Mouse (Mus musculus): ENCODE data around the gene Trip6.
A peak's percentile ranks its signal among the peaks of the same experiment; 100 is the strongest.
"Not testable (repeated sequence)": the region's sequence is repeated elsewhere in the genome, so short reads cannot be mapped to it uniquely, and the experiment has no call there.

The Trip6 gene

DNA sequence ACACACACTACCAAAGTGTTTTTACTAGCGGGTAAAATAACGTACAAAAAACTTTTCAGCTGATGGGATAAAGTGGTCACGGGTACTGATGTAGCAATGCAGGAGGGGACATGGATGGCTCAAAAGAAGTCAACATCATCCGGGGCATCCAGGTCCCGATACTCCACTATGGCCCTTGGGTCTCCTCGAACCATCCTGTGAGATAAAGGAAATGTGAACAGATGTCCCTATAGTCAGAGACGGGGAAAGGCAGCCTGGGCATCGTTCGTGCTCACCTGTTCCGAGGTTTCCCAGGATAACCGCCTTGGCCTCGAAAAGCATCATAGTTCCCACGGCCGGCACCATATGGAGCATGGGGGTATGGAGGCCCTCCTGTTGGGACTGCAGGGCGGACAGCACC lies 18.5 kb downstream of the Trip6 start:
- no peak for DNase-seq

DNA sequence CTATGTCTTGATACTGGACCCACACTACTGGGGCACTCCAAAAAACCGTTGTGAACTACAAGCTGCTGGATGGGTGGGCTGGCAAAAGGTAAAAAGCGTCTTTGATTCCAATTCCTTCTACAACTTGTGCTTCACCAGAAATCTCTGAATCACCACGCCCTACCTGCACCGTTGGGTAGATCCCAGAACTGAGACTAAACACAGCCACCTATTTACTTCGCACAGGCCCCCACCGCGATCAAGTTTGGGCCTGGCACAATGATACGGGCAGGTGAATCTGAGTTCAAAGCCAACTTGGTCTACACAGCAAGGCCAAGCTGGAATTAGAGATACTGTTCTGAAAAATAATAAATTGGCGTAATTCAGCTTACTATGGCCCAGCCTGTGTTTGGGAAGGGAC lies 18.9 kb downstream of the Trip6 start:
- DNase-seq: no peak

DNA sequence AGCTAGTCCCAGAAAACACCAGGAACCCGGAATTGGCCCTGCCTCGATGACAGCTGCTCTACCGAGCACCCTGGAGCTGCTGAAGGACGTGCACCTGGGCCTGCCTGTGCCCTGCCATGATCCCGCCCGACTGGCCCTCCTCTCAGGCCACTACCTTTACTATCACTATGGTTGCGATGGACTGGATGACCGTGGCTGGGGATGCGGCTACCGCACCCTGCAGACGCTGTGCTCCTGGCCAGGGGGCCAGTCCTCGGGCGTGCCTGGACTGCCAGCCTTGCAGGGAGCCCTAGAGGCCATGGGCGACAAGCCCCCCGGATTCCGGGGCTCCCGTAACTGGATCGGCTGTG lies 19.5 kb downstream of the Trip6 start:
- no peak for DNase-seq

DNA sequence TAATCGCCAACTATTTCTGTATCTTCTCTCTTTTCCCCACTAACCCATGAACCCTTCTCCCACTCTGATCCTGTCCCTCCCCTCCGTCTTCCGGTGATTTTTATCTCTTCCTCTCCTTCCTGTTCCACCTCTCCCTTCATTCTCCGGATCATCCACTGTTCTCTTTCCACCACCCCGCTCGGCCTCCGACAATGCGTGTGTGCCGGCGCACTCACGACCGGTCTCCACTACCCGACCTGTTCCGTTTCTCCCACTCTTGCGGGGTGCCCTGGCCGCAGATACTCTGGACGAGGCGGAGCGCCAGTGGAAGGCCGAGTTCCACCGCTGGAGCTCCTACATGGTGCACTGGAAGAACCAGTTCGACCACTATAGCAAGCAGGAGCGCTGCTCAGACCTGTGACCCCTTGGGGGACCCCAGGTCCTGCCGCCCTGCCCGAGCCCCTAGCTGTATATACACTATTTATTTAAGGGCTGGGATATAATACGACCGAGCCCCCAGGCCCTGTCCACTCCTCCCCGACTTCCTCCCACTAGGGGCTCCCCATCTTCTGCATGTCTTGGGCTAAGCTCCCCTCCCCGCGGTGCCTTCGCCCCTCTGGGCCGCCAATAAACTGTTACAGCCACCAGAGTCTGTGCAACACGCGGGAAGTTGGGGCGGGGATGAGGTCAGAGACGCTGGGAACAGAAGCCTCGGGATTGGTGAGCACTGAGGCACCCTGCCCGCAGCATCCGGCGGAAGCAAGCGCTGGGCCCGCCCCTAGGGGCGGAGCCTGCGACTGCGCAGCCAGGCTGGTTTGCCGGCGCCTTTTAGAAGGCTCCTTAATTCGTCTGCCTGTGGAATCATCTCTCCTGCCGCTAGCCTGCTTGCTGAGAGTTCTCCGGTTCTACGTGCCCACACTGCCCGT lies 20.1 kb downstream of the Trip6 start, which contains the start of gene Ufsp1:
TSS of gene Ufsp1 (plus strand) at position 791 of the 905 bp plus-strand sequence.
- peak; percentile 96 for DNase-seq

DNA sequence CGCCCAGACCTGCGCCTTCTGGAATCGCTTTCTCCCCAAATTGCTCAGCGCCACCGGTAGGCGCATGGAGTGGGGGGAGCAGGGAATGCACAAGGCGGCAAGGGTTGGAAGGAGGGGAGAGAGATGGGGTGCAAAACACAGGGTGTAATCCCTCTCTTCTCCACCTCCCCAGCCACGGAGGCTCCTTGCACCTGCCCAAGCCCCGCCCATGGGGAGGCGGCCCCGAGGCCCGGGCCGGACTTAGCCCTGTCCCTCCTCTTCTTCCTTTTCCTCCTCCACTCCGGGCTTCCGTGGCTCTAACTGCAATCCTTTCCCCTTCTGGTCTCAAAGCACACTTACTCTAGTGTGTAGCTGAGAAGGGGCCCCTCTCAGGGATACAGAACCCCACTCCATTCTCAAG lies 20.9 kb downstream of the Trip6 start:
- DNase-seq: peak; percentile 88

DNA sequence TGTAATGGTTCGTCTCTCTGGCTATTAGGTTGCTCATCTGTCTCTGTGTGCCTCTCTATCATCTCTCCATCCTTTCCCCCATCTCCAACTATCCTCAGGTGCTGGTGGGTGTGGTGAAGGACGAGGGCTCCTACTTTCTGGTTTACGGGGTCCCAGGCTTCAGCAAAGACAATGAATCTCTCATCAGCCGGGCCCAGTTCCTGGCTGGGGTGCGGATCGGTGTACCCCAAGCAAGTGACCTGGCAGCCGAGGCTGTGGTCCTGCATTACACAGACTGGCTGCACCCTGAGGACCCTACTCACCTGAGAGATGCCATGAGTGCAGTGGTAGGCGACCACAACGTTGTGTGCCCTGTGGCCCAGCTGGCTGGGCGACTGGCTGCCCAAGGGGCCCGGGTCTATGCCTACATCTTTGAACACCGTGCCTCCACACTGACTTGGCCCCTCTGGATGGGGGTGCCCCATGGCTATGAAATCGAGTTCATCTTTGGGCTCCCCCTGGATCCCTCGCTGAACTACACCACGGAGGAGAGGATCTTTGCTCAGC lies 22.8 kb downstream of the Trip6 start:
- DNase-seq: no peak

DNA sequence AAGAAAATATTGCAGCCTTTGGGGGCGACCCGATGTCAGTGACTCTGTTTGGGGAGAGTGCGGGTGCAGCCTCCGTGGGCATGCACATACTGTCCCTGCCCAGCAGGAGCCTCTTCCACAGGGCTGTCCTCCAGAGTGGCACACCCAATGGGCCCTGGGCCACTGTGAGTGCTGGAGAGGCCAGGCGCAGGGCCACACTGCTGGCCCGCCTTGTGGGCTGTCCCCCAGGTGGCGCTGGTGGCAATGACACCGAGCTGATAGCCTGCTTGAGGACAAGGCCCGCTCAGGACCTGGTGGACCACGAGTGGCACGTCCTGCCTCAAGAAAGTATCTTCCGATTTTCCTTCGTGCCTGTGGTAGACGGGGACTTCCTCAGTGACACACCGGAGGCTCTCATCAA lies 23.5 kb downstream of the Trip6 start:
- DNase-seq: peak; percentile 65

DNA sequence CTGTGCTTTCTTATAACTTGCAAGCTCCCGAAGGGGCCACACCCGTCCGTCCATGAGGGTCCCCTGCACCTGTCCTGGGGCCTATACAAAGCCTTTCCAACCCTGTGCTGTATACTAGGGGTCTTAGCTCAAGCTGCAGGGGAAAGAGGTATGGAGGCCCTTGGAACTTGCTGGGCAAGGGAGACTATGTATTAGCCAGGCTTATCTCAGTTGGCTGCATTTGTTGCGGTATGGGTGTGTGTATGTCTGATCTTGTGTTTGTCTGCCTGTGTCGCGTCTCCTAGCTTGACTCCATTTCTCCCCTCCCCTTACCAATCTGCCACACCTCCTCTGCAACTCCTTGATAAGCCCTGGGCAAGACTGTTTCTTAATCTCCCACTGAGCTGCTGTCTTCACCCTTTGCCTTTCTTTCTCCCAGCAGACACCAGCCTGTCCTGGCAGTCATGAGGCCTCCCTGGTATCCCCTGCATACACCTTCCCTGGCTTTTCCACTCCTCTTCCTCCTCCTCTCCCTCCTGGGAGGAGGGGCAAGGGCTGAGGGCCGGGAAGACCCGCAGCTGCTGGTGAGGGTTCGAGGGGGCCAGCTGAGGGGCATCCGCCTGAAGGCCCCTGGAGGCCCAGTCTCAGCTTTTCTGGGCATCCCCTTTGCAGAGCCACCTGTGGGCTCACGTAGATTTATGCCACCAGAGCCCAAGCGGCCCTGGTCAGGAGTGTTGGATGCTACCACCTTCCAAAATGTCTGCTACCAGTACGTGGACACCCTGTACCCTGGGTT lies 24.4 kb downstream of the Trip6 start:
- DNase-seq: no peak

DNA sequence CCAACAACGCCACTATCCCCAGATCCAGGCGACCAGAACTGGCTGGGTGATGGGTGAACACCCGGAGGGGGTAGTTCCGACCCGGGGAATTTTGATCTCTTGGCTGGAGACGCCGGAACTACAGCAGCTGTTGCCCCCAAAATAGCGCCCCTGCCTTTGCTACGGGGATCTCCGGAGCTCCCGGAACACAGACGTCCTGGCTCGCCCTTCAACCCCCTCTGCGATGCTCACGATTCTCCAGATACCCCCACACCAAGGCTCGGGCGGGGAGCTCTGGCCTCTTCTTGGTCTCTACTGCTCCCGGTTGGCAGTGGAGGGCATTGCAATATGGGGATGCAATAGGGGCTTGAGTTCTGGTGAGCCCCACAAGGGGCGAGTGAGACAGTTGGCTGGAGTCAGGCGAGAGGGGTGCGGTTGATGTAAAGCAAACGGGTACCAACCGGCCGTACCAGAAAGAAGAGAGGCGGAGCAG lies 25.2 kb downstream of the Trip6 start:
- DNase-seq: no peak

DNA sequence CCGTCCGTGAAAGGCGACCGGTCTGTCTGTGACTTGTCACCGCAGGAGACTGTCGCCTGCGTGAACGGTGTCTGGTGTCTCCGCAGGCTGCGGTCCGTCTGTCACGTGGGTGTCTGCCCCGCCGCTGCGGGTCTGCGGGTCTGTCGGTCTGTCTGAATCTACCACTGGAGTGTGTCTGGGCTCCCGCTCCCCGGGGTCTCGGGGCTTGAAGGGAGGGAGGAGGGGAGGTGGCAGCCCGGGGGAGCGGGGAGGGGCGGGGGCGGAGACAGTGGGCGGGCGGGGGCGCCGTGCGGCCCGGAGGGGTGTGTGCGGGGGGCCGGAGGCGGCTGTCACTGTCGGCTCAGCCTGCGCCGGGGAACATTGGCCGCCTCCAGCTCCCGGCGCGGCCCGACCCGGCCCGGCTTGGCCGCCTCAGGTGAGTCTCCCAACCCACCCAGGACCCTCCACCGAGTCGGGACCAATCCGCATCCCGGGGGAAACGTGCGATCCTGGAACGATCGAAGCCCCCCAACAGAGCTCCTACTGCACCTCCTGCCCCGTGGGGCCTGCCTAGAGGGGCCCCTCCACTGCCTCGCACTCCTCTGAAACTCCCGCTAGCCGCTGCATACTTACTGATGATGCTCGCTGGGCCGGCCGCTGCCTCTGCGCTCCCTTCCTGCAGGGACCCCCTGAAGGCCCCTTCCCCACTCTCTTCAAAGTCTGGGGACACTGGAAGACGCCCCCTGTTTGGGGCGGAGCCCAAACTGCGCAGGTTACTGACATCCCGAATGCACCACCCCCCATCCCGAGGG lies 26.1 kb downstream of the Trip6 start:
- no peak for DNase-seq

DNA sequence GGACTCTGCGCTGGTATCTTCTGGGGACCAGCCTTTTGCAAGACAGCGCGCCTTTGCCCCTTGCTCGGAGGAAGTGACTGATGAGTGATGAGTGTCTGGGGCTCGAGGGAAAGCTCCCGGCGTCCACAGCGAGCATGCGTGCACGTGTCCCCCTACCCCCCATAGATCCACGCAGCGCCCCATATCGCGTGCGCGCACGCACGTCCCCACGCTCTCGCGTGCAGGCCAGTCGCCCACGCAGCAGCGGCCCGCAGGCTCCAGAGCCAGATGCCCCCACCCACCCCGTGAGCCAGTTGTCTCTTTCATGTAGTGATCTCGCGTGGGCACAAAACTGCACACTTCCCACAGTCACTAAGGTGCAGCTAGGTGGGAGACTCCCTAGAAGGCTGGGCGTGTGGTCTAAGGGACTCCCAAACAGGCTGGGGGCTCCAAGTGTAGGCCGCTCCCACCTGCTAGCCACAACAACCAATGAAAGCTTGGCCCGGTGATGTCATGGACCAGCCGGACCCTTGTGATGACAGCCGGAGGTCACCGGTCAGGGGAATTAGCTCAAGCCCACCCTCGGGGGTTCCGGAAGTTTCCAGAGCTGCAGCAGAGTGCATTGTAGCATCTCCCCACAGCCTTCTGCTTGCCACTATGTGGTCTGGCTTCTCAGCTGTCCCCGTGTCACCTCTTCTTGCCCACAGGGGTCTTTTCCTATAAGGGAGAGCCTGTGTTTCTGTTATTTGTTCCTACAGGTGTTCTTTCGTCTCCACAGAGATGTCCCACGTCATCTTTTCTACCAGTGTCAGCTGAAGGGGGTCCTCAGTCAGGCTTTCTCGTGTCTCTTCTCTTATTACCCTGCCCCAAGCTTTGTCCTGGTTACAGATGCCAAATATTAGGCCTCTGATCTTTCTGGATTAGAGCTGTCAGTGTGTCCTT lies 26.9 kb downstream of the Trip6 start, which contains the start of gene Ache:
TSS of gene Ache (plus strand) at position 488 of the 921 bp plus-strand sequence.
- no peak for DNase-seq

DNA sequence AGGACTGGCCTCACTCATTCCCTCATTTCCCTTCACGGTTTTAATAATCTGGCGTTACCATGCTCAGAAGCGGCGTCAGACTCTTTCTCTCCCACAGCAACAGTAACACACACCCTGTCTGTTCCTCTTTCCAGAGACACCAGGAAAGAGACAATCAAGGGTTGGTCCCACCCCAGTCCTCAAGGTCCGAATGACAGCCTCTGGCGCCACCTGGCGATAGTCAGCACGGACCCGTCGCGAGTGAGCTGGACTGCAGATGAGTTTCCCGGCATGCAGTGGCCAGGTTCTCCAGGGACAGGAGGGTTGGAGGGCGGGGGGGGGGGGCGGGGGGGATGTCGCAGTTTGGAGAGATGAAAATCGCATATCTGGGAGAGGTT lies 27.6 kb downstream of the Trip6 start:
- DNase-seq: peak; percentile 73

DNA sequence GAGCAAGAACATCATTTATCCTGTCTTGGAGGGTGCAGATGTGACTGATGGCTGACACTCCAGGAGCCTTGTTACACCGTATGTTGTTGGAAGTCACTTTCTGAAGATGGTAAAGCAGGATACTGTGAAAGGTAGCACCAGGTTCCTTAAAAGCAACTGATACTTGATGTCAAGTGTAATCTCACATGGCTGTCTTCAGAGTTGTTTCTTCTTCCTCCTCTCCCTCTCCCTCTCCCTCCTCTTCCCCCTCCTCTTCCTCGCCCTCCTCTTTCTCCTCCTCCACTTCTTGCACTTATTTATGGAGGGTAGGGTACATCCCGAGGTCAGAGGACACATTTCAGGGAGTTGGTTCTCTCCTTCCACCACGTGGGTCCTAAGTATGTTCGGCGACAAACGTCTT lies 28.2 kb downstream of the Trip6 start:
- DNase-seq: no peak

DNA sequence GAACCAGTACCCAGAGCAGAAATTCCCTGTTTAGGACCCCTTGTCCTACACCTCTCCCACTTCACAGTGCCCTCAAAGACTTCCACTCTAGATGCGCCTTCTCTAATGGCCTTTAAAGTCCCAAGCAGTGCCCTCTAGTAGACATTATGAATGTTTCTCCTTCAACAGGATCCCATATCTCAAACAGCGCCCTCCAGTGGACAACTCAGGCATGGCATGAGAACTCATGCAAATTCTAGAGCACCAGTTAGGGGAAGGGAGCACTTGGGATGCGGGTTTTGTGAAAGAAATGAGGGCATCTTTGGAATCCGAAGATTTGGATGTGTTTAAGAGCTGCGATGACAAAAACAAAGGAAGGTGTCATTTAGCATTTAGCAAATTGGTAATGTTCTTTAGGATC lies 29.2 kb downstream of the Trip6 start:
- no peak for DNase-seq

DNA sequence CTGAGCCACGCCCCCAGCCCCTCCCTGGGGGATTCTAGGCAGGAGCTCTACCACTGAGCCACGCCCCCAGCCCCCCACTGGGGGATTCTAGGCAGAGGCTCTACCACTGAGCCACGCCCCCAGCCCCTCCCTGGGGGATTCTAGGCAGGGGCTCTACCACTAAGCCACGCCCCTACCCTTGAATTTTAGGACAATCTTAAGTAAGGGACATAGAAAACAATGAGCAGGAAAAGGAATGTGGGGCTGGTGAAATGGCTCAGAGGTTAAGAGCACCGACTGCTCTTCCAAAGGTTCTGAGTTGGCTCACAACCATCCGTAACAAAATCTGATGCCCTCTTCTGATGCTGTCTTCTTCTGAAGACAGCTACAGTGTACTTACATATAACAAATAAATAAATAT lies 29.8 kb downstream of the Trip6 start:
- not testable (repeated sequence) for DNase-seq

DNA sequence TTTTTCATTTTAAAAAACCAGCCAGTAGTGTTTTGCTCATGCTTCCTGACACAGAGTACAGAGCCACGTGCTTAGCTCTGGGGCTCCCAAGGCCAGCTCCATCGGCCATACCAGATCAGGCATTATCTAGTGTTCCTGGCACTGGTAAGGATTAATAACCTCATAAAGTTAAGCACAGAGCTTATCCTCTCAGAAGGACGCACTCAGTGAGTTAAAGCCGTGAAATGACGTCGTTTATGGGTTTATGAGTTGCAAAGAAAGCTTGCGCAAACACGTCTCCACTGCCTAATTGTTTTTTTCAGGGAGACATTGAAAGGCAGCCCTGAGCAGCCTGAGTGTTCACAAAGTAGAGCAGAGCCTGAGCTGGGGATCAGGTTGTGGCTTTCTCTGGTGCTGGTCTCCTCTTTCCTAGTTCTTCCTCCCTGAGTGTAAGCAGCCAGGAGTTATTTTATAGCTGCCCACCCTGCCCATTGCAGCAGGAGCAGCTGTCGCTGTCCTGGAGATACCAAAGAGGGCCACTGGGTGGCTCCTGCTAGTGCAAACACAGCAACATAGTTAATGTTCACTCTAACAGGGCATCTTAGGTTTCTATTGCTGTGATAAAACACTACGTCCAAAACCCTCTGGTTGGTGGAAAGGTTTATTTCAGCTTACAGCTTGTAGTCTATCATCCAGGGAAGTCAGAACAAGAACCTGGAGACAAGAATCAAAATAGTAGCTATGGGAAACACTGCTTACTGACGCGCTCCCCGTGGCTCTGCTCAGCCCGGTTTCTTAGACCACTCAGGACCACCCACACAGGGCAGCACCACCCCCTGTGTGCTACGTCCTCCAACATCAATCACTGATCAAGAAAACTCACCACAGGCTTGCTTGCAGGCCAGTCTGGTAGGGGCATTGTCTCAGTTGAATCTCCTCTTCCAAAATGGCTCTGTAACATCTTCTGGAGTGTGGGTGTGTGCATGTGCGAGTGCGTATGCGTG lies 36.6 kb downstream of the Trip6 start:
- DNase-seq: no peak

DNA sequence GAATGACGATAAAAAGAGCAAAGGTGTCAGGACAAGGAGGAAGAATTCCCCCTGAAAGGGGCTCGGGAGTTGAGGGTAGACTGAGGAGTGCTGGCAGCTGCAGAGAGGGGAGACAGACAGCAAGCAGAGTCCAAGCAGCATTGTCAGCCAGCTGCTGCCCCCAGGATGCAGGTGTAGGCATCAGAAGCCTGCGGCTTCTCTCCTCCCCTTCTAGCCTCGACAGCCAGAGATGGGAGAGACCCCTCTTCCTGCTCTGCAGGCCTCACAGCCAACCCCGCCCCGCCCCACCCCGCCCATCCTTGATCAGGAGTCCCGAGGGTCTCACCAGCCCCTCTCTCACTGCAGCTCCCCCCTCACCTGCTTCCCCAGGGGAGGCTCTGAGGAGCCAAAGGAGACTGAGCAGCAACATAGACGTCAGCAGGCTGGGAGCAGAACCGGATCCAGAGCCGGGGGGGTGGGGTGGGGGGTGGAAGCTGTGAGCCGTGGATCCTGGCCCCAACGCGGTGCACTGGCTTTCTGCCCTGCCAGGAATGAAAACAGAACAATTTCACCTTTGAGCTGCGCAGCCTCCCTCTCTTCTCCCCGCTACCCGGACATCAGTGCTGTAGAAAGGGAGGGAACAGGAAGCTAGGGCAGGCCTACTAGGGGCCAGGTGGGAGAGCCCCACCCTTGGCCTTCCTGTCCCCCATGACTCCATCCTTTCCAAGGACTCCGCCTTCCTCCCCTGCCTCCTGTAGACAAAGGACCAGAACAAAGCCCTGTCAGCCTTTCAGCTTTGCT lies 45.9 kb downstream of the Trip6 start:
- no peak for DNase-seq

DNA sequence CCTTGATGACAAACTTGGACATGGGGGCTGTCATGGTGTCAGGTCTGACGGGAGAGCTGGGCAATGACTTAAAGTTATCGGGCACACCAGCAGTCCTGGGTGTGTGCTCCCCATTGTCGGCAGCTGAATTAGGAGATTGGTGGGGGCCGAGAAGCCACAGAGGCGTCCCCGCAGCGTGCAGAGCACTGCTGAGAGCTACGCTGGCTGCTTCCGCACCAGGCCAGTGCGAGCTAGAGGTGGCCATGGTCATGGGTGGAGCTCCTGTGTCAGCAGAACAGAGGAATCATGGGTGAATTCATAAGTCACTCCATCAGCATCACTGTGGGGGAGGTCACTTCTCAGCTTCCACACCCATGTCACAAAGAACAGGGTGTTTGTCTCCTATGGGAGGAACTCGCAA lies 49.4 kb downstream of the Trip6 start:
- DNase-seq: no peak

DNA sequence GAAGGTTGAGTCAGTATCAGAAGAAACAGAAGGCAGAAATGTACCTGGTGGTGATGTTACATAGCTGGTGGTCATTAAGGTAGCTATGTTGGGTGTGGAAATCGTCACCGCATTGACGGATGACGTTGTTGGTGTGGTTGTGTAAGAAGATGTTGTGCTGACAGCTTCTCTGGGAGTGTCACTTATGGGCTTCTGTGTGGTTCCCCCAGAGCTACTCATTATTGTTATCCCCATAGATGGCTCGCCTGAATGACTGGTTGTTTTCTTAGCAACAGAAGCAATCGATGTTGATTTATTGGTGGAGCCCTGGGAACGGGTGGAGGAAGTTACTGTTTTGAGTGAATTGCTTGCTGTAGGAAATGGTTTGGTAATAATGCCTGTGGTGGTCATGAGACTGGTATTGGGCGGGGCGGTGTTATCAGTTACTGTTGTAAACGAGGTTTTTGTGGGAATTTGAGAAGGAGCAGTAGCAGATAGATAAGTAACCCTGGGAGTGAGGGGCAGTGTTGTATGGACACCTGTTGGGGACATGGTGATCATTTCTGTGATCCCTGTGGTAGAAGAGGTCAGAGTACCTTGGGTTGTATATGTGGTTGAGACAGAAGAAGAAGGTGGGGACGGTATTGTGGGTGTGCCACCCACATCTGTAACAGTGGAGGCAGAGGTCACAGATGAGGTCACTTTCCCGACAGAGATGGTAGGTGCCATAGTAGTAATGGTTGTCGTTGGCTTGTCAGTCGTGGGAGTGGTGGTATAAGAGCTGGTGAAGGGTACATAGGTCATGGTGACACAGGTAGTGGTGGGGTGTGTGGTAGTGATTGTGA lies 50.1 kb downstream of the Trip6 start:
- no peak for DNase-seq

Data from kidney, adult 11 months (tissue).